Mouse (Mus musculus) neural tube, embryonic 13.5 days (tissue): ENCODE measurements at regions not wholly inside any gene's neighbourhood (a gene's known extent, or its start where the extent isn't known, plus 50 kb on each side); places are given as distances from the start of the nearest gene placed in this dataset.

ENCODE experiments used
- ATAC-seq: fragments of 200-750 bp; cut with Nextera tagmentation; 2 replicates; pipeline ENCODE4 v1.8.0; 2017; ENCODE audit warnings: low read depth, mild to moderate bottlenecking, moderate TSS enrichment, moderate library complexity
- H3K27ac ChIP-seq: fragments of 300-500 bp; sonication (generic); replicated peaks from 2 replicates; pipeline ENCODE4 v1.5.1; 2015; ENCODE audit warnings: moderate library complexity, mild to moderate bottlenecking, inconsistent platforms
- H3K27me3 ChIP-seq: fragments of 300-500 bp; sonication (generic); 2 replicates; pipeline ENCODE4 v1.6.1; 2015; ENCODE audit warnings: mild to moderate bottlenecking, inconsistent platforms
- H3K36me3 ChIP-seq: fragments of 300-500 bp; sonication (generic); 2 replicates; pipeline ENCODE4 v1.6.1; 2015; ENCODE audit warnings: mild to moderate bottlenecking, inconsistent platforms
- H3K4me1 ChIP-seq: fragments of 300-500 bp; sonication (generic); replicated peaks from 2 replicates; pipeline ENCODE4 v1.6.1; 2015; ENCODE audit warnings: inconsistent platforms
- H3K4me2 ChIP-seq: fragments of 300-500 bp; sonication (generic); 2 replicates; pipeline ENCODE4 v1.6.1; 2015; ENCODE audit warnings: inconsistent platforms, mild to moderate bottlenecking, moderate library complexity
- H3K4me3 ChIP-seq: fragments of 300-500 bp; sonication (generic); 2 replicates; pipeline ENCODE4 v1.5.1; 2015; ENCODE audit warnings: mild to moderate bottlenecking, inconsistent platforms
- H3K9ac ChIP-seq: fragments of 300-500 bp; sonication (generic); 2 replicates; pipeline ENCODE4 v1.6.1; 2015; ENCODE audit warnings: moderate library complexity, mild to moderate bottlenecking, inconsistent platforms
- H3K9me3 ChIP-seq: fragments of 300-500 bp; sonication (generic); 2 replicates; pipeline ENCODE4 v1.6.1; 2016; ENCODE audit warnings: inconsistent platforms
- WGBS: fragments of 180-500 bp; shearing (Covaris S2); methylation state at CpG from one replicate; pipeline ENCODE4 v1.1.7; 2015; 5-methylcytosine and 5-hydroxymethylcytosine counted together

DNA sequence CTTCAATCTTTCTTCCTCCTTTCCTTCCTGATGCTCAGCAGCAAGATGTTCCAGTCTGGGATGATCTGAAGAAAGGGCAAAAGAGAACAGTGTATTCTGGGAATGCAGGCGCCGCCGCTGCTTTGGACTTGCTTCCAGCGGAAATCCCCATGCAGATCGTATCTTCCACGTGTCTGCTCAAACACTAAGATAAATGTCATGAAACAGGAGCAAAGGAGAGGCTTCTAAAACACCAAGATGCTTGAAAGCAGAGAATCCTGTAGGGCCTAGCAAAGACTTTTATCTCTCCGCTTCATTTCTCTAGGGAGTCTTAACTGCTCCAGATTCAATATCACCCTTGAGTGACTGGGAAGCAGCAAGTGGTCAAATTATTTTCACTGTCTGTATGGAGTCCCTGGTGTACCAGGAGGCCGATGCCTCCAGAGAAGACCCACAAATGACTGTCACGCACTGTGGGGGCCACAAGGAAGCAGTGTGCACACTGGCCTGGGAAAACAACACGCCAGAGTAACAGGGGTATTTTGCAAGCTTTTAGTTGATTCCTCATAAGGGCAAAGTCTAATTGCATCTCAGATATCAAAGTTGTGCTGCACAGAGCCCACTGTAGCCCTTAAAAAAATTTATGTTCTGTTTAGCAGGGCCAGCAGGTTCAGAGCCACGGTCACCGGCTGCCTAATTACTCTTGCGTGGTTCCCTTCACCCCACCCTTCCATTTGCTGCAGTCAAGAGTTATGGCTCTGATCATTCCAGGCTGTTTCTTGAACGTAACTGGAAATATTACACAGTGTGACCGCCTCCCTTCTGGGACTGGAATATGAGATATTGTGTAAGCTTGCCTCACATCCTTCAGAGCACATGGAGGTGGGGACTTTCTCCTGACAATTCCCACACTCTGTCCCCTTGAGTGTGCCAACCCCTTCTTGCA is 161.7 kb downstream of the Gm10260 start:
- no peaks in the 10 kb centered on the region for H3K9me3 ChIP-seq
- H3K9ac ChIP-seq, result no peak overlapping the region
- peak overlapping the region; percentile 61 for H3K27ac ChIP-seq
- no peak overlapping the region for H3K4me3 ChIP-seq
- WGBS, result 42% methylated on average over 15 of the region's 15 CpGs
- H3K27me3 ChIP-seq, result no peaks in the 10 kb centered on the region
- H3K36me3 ChIP-seq, result no peaks in the 10 kb centered on the region
- peaks cover 33% of the 10 kb centered on the region for H3K4me1 ChIP-seq
- peak; percentile 36; the same call in 1 of the 2 replicates for ATAC-seq
- H3K4me2 ChIP-seq, result no peak overlapping the region

DNA sequence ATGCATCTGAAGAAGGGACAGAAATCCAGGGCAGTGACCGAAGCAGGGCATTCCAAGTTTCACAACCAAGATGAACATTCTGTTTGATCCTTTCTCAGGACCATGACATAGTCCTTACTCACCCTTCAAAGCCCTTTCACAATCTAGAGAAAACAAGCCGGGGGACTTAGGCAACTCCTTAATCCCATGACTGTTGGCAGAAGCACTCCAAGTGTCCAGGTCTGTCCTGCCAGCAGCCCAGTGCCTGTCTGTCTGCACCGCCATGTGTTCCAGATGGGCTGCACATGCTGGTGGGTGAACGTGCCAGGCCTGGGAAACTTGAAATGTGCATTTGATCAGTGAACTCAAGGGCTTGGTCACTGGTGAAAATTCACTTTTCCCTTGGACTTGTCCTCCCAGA is 165.6 kb downstream of the Gm10260 start:
- H3K9me3 ChIP-seq, result no peaks in the 10 kb centered on the region
- ATAC-seq, result no peak
- WGBS, result 97% methylated on average over 4 of the region's 4 CpGs

DNA sequence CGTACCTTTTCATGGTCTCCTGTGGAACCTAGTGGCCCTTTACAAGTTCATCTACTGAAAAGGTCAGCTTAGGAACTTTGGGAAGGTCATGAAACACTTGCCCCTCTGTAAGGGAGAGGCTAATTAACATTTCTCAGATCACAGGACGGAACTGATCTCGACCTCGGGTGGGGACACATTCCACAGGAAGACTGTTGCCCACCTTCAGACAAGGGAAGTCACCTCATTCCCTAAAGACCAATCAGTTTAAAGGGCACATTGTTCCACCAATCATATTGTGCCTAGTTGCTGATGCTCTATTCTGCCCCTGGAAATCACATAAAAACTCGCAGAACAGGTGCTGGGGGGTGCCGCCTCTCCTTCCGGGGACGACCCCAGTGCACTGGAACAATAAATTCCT is 170.8 kb downstream of the Gm10260 start:
- H3K27me3 ChIP-seq, result no peaks in the 10 kb centered on the region
- no peak overlapping the region for H3K4me3 ChIP-seq
- WGBS, result 74% methylated on average over 8 of the region's 8 CpGs
- H3K4me1 ChIP-seq, result peaks cover 7% of the 10 kb centered on the region; the same call in 1 of the 2 replicates
- no peak overlapping the region for H3K4me2 ChIP-seq
- H3K36me3 ChIP-seq, result no peaks in the 10 kb centered on the region
- no peaks in the 10 kb centered on the region for H3K9me3 ChIP-seq
- no peak overlapping the region for H3K27ac ChIP-seq
- ATAC-seq, result no peak
- no peak overlapping the region for H3K9ac ChIP-seq

More for the DNA sequence above, 165.6 kb downstream of the Gm10260 start:
- Histone ChIP-seq H3K4me3 (no peak overlapping the region), H3K9ac (no peak overlapping the region), H3K36me3 (no peaks in the 10 kb centered on the region), H3K27ac (no peak overlapping the region), H3K4me2 (no peak overlapping the region), H3K27me3 (no peaks in the 10 kb centered on the region), H3K4me1 (peaks cover 13% of the 10 kb centered on the region)

- 31% methylated on average over 1 of the region's 1 CpGs for WGBS
Measured at GRCm38 (mm10) chr13:97588085-97588484, 172.3 kb downstream of the Gm10260 start.

GRCm38 (mm10) chr13:97587088-97587487 is 173.3 kb downstream of the Gm10260 start:
- Histone ChIP-seq H3K9ac (no peak overlapping the region), H3K27me3 (no peaks in the 10 kb centered on the region), H3K4me1 (peaks cover 7% of the 10 kb centered on the region; the same call in 1 of the 2 replicates), H3K4me3 (no peak overlapping the region), H3K4me2 (no peak overlapping the region), H3K36me3 (no peaks in the 10 kb centered on the region), H3K9me3 (no peaks in the 10 kb centered on the region), H3K27ac (no peak overlapping the region)
- ATAC-seq, result no peak
- 86% methylated on average over 1 of the region's 1 CpGs for WGBS

More at GRCm38 (mm10) chr13:97588085-97588484, 172.3 kb downstream of the Gm10260 start:
- Histone ChIP-seq H3K9ac (no peak overlapping the region), H3K27ac (no peak overlapping the region), H3K4me1 (peaks cover 7% of the 10 kb centered on the region; the same call in 1 of the 2 replicates), H3K36me3 (no peaks in the 10 kb centered on the region), H3K4me3 (no peak overlapping the region), H3K9me3 (no peaks in the 10 kb centered on the region), H3K27me3 (no peaks in the 10 kb centered on the region), H3K4me2 (no peak overlapping the region)
- ATAC-seq, result no peak

- no peaks in the 10 kb centered on the region for H3K9me3 ChIP-seq
- H3K4me3 ChIP-seq, result no peak overlapping the region
- no peak overlapping the region for H3K9ac ChIP-seq
- peaks cover 14% of the 10 kb centered on the region for H3K4me1 ChIP-seq
- no peak for ATAC-seq
- H3K36me3 ChIP-seq, result no peaks in the 10 kb centered on the region
- 82% methylated on average over 4 of the region's 4 CpGs for WGBS
- H3K4me2 ChIP-seq, result no peak overlapping the region
- H3K27me3 ChIP-seq, result no peaks in the 10 kb centered on the region
- H3K27ac ChIP-seq, result no peak overlapping the region
Measured at GRCm38 (mm10) chr13:97584045-97584444, 176.4 kb downstream of the Gm10260 start.

DNA sequence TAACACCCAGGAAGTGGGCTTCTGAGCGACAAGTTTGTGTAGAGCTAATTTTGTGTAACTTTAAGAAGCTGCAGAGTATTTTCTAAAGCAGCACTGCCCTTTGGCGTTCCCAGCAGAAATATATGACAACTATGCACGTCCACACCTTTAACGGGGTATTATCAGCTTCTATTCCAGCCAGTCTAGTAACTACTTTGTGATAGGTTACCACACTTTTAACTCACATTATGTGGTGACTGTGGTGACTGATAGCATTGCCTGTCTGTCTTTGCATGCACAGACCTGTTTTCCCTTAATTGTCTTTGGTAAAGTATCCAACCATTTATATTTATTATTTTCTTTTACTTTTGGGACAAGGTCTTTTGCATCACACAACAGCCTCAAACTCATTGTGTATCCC is 179.1 kb downstream of the Gm10260 start:
- peaks cover 23% of the 10 kb centered on the region for H3K4me1 ChIP-seq
- WGBS, result 84% methylated on average over 4 of the region's 4 CpGs
- ATAC-seq, result no peak
- H3K27me3 ChIP-seq, result no peaks in the 10 kb centered on the region
- H3K27ac ChIP-seq, result no peak overlapping the region
- no peak overlapping the region for H3K9ac ChIP-seq
- H3K9me3 ChIP-seq, result no peaks in the 10 kb centered on the region
- H3K36me3 ChIP-seq, result no peaks in the 10 kb centered on the region
- H3K4me2 ChIP-seq, result no peak overlapping the region
- no peak overlapping the region for H3K4me3 ChIP-seq

DNA sequence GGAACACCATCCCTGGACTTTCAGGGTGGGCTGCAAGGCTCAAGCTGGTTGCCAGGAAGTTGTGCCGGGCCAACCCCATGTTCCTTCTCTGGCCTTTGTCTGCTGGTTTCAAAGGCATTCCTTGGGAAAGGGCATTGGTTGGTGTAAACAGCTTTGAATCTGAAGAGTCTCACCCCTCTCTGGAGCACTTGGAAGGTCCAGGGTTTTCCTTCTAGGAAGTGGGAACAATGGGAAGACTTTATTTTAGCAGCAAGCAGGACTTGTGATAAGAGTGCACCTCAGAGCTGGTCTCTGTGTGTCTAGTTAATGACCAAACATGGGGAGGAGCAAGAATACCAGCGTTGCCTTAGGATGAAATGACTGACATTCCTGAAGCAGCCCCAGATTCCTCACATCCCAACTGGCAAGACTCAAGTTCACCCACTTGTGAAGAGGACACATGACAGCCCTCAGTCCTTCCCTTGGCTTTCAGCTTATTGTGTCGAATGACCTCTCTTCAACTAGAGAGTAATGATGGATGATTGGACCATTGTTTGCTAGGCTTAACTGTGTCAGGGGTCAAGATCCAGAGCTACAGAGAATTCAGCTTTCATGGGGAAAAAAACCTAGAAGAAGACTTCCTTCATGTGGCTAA is 180.1 kb downstream of the Gm10260 start:
- H3K27me3 ChIP-seq, result no peaks in the 10 kb centered on the region
- no peak overlapping the region for H3K4me2 ChIP-seq
- H3K4me1 ChIP-seq, result peaks cover 24% of the 10 kb centered on the region
- H3K9me3 ChIP-seq, result no peaks in the 10 kb centered on the region
- no peak overlapping the region for H3K4me3 ChIP-seq
- WGBS, result 12% methylated on average over 3 of the region's 3 CpGs
- ATAC-seq, result no peak
- H3K36me3 ChIP-seq, result no peaks in the 10 kb centered on the region
- H3K27ac ChIP-seq, result peak overlapping the region; percentile 38; the same call in 1 of the 2 replicates
- H3K9ac ChIP-seq, result no peak overlapping the region

DNA sequence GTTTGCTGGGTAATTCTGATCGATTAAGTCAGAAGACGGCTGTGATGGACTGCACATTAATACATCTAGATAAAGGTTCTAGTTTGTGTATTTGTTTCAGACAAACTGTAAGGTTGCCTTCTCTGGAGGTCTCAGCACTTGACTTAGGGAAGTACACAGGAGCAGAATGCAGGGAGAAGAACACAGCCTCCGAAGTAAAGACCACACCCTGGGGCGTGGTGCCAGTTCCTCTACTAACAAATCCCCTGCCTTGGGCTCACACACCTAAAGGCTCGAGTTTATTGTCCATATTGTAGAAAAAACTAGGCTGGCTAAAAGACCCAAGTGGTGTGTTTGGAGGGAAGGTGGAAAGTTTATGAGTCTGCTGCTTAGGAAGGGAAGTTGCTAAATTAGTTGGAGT is 181.8 kb downstream of the Gm10260 start:
- Histone ChIP-seq H3K36me3 (no peaks in the 10 kb centered on the region), H3K4me2 (no peak overlapping the region), H3K4me3 (no peak overlapping the region), H3K4me1 (peaks cover 30% of the 10 kb centered on the region), H3K27me3 (no peaks in the 10 kb centered on the region), H3K9ac (no peak overlapping the region), H3K9me3 (no peaks in the 10 kb centered on the region), H3K27ac (no peak overlapping the region)
- ATAC-seq, result no peak
- whole genome bisulfite sequencing, result 71% methylated on average over 5 of the region's 5 CpGs

- ATAC-seq, result no peak
- H3K4me3 ChIP-seq, result no peak overlapping the region
- H3K27ac ChIP-seq, result peak overlapping the region; percentile 42; the same call in 1 of the 2 replicates
- H3K9ac ChIP-seq, result no peak overlapping the region
- 30% methylated on average over 9 of the region's 9 CpGs for WGBS
- no peaks in the 10 kb centered on the region for H3K36me3 ChIP-seq
- peaks cover 35% of the 10 kb centered on the region for H3K4me1 ChIP-seq
- no peaks in the 10 kb centered on the region for H3K27me3 ChIP-seq
- no peak overlapping the region for H3K4me2 ChIP-seq
- no peaks in the 10 kb centered on the region for H3K9me3 ChIP-seq
Measured at GRCm38 (mm10) chr13:97577081-97577785, 183.2 kb downstream of the Gm10260 start.

GRCm38 (mm10) chr13:97573601-97574000 is 186.8 kb downstream of the Gm10260 start:
- WGBS, result 17% methylated on average over 3 of the region's 3 CpGs
- ATAC-seq, result no peak

GRCm38 (mm10) chr13:97572352-97572751 is 188.1 kb downstream of the Gm10260 start:
- H3K4me2 ChIP-seq, result no peak overlapping the region
- no peak overlapping the region for H3K27ac ChIP-seq
- ATAC-seq, result no peak
- H3K36me3 ChIP-seq, result no peaks in the 10 kb centered on the region
- peaks cover 23% of the 10 kb centered on the region for H3K4me1 ChIP-seq
- H3K9me3 ChIP-seq, result no peaks in the 10 kb centered on the region
- H3K9ac ChIP-seq, result no peak overlapping the region
- H3K27me3 ChIP-seq, result no peaks in the 10 kb centered on the region
- H3K4me3 ChIP-seq, result no peak overlapping the region
- 38% methylated on average over 3 of the region's 3 CpGs for WGBS

More at GRCm38 (mm10) chr13:97573601-97574000, 186.8 kb downstream of the Gm10260 start:
- no peaks in the 10 kb centered on the region for H3K36me3 ChIP-seq
- H3K4me3 ChIP-seq, result no peak overlapping the region
- peaks cover 29% of the 10 kb centered on the region for H3K4me1 ChIP-seq
- H3K9me3 ChIP-seq, result no peaks in the 10 kb centered on the region
- no peak overlapping the region for H3K27ac ChIP-seq
- H3K27me3 ChIP-seq, result no peaks in the 10 kb centered on the region
- H3K9ac ChIP-seq, result no peak overlapping the region
- no peak overlapping the region for H3K4me2 ChIP-seq
